In the genomic region with DNA sequence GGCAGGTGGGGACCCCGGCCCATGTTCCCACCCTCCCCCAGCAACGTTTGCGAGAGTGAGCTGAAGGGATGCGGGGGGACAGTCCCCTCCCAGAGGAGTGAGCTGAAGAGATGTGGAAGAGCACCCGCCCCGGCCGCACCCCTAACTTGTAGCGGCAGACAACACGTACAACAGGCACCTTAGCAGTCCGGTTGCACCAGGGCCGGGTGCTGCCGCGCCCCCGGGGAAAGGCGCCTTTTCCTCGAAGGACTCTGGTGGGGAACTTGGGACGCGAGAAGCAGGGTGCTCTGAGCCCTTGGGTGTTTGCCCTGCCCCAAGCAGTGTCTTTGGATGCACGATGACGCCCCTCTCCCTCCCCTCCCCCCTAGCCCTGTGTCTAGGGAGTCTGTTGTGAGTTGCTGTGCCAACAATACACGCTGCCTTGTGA, we compare ENCODE assay signal across 7 mouse cellular contexts. TPM values are rescaled to one million over a fixed set of nuclear protein-coding genes. Genes with fewer than 3 reads are reported as not detected.
DNase-seq lines count a peak whose midpoint lies in the region; ATAC-seq and TF ChIP-seq lines count a peak whose summit lies in the region.

No protein-coding gene starts in this region.

- H3K27me3 ChIP-seq in heart, embryonic 13.5 days (replicated peaks), result no peaks in the 10 kb centered on the region
- H3K27me3 ChIP-seq in limb, embryonic 14.5 days (ENCODE audit: control insufficient read depth, insufficient read depth, low read length), result no peaks in the 10 kb centered on the region
- H3K27me3 ChIP-seq in midbrain, embryonic 11.5 days (ENCODE audit: control insufficient read depth, insufficient read depth, low read length), result no peaks in the 10 kb centered on the region

- peak overlapping the region; percentile 95 for H3K9ac ChIP-seq in heart, embryonic 13.5 days
- peak overlapping the region; percentile 96 for H3K9ac ChIP-seq in limb, embryonic 14.5 days (ENCODE audit: low read depth, low read length, severe bottlenecking)
- H3K9ac ChIP-seq in midbrain, embryonic 11.5 days (ENCODE audit: low read length), result peak overlapping the region; percentile 97

- WGBS in heart, embryonic 13.5 days, result under 1% methylated on average over 21 of the region's 21 CpGs
- WGBS in limb, embryonic 14.5 days, result 0% methylated on average over 20 of the region's 21 CpGs
- under 1% methylated on average over 21 of the region's 21 CpGs for WGBS in midbrain, embryonic 11.5 days

- H3K4me2 ChIP-seq in heart, embryonic 13.5 days, result peak overlapping the region; percentile 84
- peak overlapping the region; percentile 85 for H3K4me2 ChIP-seq in limb, embryonic 14.5 days (replicated peaks; ENCODE audit: low read depth, low read length, severe bottlenecking)
- H3K4me2 ChIP-seq in midbrain, embryonic 11.5 days, result peak overlapping the region; percentile 69

- ATAC-seq in heart, embryonic 13.5 days (ENCODE audit: extremely low read depth, insufficient number of reproducible peaks, low FRiP score, low TSS enrichment), result no peak
- peak; percentile 12 for ATAC-seq in limb, embryonic 14.5 days (ENCODE audit: low FRiP score, low read depth)
- peak; percentile 57 for ATAC-seq in midbrain, embryonic 11.5 days (ENCODE audit: low FRiP score)

- peak overlapping the region; percentile 100 for H3K27ac ChIP-seq in heart, embryonic 13.5 days (replicated peaks)
- peak overlapping the region; percentile 99 for H3K27ac ChIP-seq in limb, embryonic 14.5 days (replicated peaks; ENCODE audit: low read depth, low read length)
- H3K27ac ChIP-seq in midbrain, embryonic 11.5 days (ENCODE audit: low read depth, low read length), result peak overlapping the region; percentile 95

- peak overlapping the region; percentile 75 for H3K4me3 ChIP-seq in heart, embryonic 13.5 days
- peak overlapping the region; percentile 83 for H3K4me3 ChIP-seq in limb, embryonic 14.5 days (replicated peaks; ENCODE audit: low read length)
- H3K4me3 ChIP-seq in midbrain, embryonic 11.5 days (ENCODE audit: low read depth, low read length), result peak overlapping the region; percentile 79

- H3K36me3 ChIP-seq in heart, embryonic 13.5 days, result peaks cover 42% of the 10 kb centered on the region
- peaks cover 18% of the 10 kb centered on the region for H3K36me3 ChIP-seq in limb, embryonic 14.5 days (ENCODE audit: control insufficient read depth, insufficient read depth, low read length)
- H3K36me3 ChIP-seq in midbrain, embryonic 11.5 days (ENCODE audit: control insufficient read depth, insufficient read depth, low read length), result no peaks in the 10 kb centered on the region; the same call in 1 of the 2 replicates

- H3K4me1 ChIP-seq in heart, embryonic 13.5 days, result peaks cover 28% of the 10 kb centered on the region
- peaks cover 15% of the 10 kb centered on the region; the same call in 1 of the 2 replicates for H3K4me1 ChIP-seq in limb, embryonic 14.5 days (ENCODE audit: control insufficient read depth, insufficient read depth, low read length)
- peaks cover 11% of the 10 kb centered on the region; the same call in 1 of the 2 replicates for H3K4me1 ChIP-seq in midbrain, embryonic 11.5 days (ENCODE audit: control insufficient read depth, insufficient read depth, low read length)

- TF ChIP-seq POLR2A in limb, embryonic 14.5 days (IDR thresholded peaks at IDR 0.05; ENCODE audit: borderline replicate concordance, extremely low read depth, insufficient read depth, insufficient read length), result no peak

- DNase-seq in right cerebral cortex, postnatal 10 days (ENCODE audit: low spot score in 2 of 2), result peak; percentile 55 to 58
- DNase-seq in right cerebral cortex, postnatal 25 days, result no peak
- peak; percentile 39 to 43 for DNase-seq in cerebellum, postnatal 14 days
- peak; percentile 24 for DNase-seq in limb, embryonic 14.5 days (ENCODE audit: low spot score)
- peak; percentile 95 for DNase-seq in midbrain, embryonic 11.5 days (ENCODE audit: low spot score, missing footprints)
- DNase-seq in adrenal gland, postnatal 25 days, result no peak

- peaks cover 4% of the 10 kb centered on the region; the same call in 1 of the 2 replicates for H3K9me3 ChIP-seq in heart, embryonic 13.5 days
- peaks cover 8% of the 10 kb centered on the region; the same call in 1 of the 2 replicates for H3K9me3 ChIP-seq in limb, embryonic 14.5 days (ENCODE audit: control insufficient read depth, low read length)
- no peaks in the 10 kb centered on the region for H3K9me3 ChIP-seq in midbrain, embryonic 11.5 days (ENCODE audit: control insufficient read depth, low read length)

RNA-seq across cellular contexts. Expression of a gene that starts 0.6 kb away (rescaled TPM):
- 1.6 TPM in 2 replicates for polyA plus RNA-seq in heart, embryonic 13.5 days (2015; fragmentation: Nextera tagmentation; extraction: Ambion mirVana)
- 2.9 and 4.2 TPM in 2 replicates for polyA plus RNA-seq in limb, embryonic 14.5 days (2012; rRNA removed)
- 3.1 and 3.2 TPM in 2 replicates for polyA plus RNA-seq in limb, embryonic 14.5 days (2014; fragmentation: Nextera tagmentation; extraction: Ambion mirVana)
- polyA plus RNA-seq in midbrain, embryonic 11.5 days (2014; fragmentation: Nextera tagmentation; extraction: Ambion mirVana), result 0.82 and 0.91 TPM in 2 replicates
- 3.2 and 5.5 TPM in 2 replicates for total RNA-seq in adrenal gland, postnatal 25 days (2021)

Comparison
In these comparisons a context has a peak if more than half of its experiments do, and no peak if none do; other contexts are left out.
1. DNase-seq: peak in right cerebral cortex, postnatal 10 days (2 of 2), cerebellum, postnatal 14 days (2 of 2), limb, embryonic 14.5 days (single experiment) and midbrain, embryonic 11.5 days (single experiment); none in right cerebral cortex, postnatal 25 days (single experiment) and adrenal gland, postnatal 25 days (single experiment).
2. Peak in every context shown above with its lines, with median percentiles within 50 percentile points of each other: H3K27ac ChIP-seq, H3K4me2 ChIP-seq, H3K4me3 ChIP-seq and H3K9ac ChIP-seq.